Mouse (Mus musculus): ENCODE results near the gene Rhbdf1.

Gene Rhbdf1

GRCm38 (mm10) chr11:32189434-32189833 lies 32.7 kb downstream of the Rhbdf1 start:
- no peak for DNase-seq (ENCODE audit: low read depth)

- DNase-seq (ENCODE audit: low read depth): no peak
These were observed 33.2 kb downstream of the Rhbdf1 start for GRCm38 (mm10) chr11:32188881-32189280.

GRCm38 (mm10) chr11:32187256-32187655 lies 34.8 kb downstream of the Rhbdf1 start:
- no peak for DNase-seq (ENCODE audit: low read depth)

- DNase-seq (ENCODE audit: low read depth): no peak
These were observed 36.1 kb downstream of the Rhbdf1 start for GRCm38 (mm10) chr11:32186031-32186430.

GRCm38 (mm10) chr11:32184469-32184868 lies 37.6 kb downstream of the Rhbdf1 start:
- no peak for DNase-seq (ENCODE audit: low read depth)

GRCm38 (mm10) chr11:32181973-32182868 lies 39.9 kb downstream of the Rhbdf1 start:
- DNase-seq (ENCODE audit: low read depth): peak; percentile 59

- DNase-seq (ENCODE audit: low read depth): no peak
These were observed 40.9 kb downstream of the Rhbdf1 start for GRCm38 (mm10) chr11:32181246-32181645.

GRCm38 (mm10) chr11:32178506-32178905 lies 43.6 kb downstream of the Rhbdf1 start:
- no peak for DNase-seq (ENCODE audit: low read depth)

- no peak for DNase-seq (ENCODE audit: low read depth)
These were observed 55.4 kb downstream of the Rhbdf1 start for GRCm38 (mm10) chr11:32166683-32167082.

- DNase-seq (ENCODE audit: low read depth): peak; percentile 45
These were observed 59.9 kb downstream of the Rhbdf1 start for GRCm38 (mm10) chr11:32161922-32162804.

- no peak for DNase-seq (ENCODE audit: low read depth)
These were observed 60.6 kb downstream of the Rhbdf1 start for GRCm38 (mm10) chr11:32161500-32161899.

GRCm38 (mm10) chr11:32160341-32160740 lies 61.8 kb downstream of the Rhbdf1 start:
- no peak for DNase-seq (ENCODE audit: low read depth)
